Mouse (Mus musculus): ENCODE measurements at regions not wholly inside any gene's neighbourhood (a gene's known extent, or its start where the extent isn't known, plus 50 kb on each side); places are given as distances from the start of the nearest gene placed in this dataset.

DNA sequence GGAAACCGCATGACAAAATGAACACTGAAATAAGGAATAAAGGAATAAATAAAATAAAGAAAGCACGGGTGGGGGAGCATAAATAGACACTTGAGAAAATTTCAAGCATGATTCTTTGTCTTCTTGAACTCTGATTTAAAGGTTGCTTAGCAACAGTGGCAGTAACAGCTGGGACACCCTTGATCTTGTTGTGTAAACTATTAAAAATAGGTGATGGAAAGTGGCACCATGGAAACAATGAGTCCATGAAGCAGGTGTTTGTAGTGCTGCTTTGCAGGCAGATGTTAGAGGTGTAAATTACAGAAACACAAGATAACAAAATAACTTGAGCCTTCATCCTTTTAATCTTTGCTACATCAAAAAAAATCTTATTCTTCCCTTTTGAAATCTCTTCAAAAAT lies 688.2 kb upstream of the Gje1 start:
- Histone ChIP-seq H3K4me3 (ENCODE audit: insufficient read depth, poor library complexity, severe bottlenecking) (no peak overlapping the region), H3K27me3 (ENCODE audit: control insufficient read depth, insufficient read depth, insufficient read length) (no peaks in the 10 kb centered on the region), H3ac (ENCODE audit: control insufficient read depth, insufficient read length, low read depth) (no peak overlapping the region), H3K79me3 (ENCODE audit: low read depth) (no peaks in the 10 kb centered on the region), H3K79me2 (ENCODE audit: control insufficient read depth, insufficient read depth) (no peaks in the 10 kb centered on the region), H3K36me3 (ENCODE audit: control insufficient read depth, insufficient read depth) (no peaks in the 10 kb centered on the region)
- TF ChIP-seq CEBPB (IDR thresholded peaks at IDR 0.05; ENCODE audit: low read depth) (no peak), CTCF (IDR thresholded peaks at IDR 0.05; ENCODE audit: control insufficient read depth, insufficient read depth, insufficient read length) (no peak), MYOG (IDR thresholded peaks at IDR 0.05; ENCODE audit: control insufficient read depth, extremely low read depth, insufficient read length) (no peak), MAX (IDR thresholded peaks at IDR 0.05) (no peak), MYOD1 (IDR thresholded peaks at IDR 0.05; ENCODE audit: control insufficient read depth, insufficient read length, low read depth) (no peak), USF1 (IDR thresholded peaks at IDR 0.05; ENCODE audit: low read depth) (no peak), FOSL1 (IDR thresholded peaks at IDR 0.05; ENCODE audit: insufficient read depth, low read length, poor library complexity, severe bottlenecking) (no peak)

GRCm38 (mm10) chr10:15405706-15406105 lies 687.7 kb upstream of the Gje1 start:
- Histone ChIP-seq H3K79me2 (ENCODE audit: control insufficient read depth, insufficient read depth) (no peaks in the 10 kb centered on the region), H3K36me3 (ENCODE audit: control insufficient read depth, insufficient read depth) (no peaks in the 10 kb centered on the region), H3K79me3 (ENCODE audit: low read depth) (no peaks in the 10 kb centered on the region), H3ac (ENCODE audit: control insufficient read depth, insufficient read length, low read depth) (no peak overlapping the region), H3K4me3 (ENCODE audit: insufficient read depth, poor library complexity, severe bottlenecking) (no peak overlapping the region), H3K27me3 (ENCODE audit: control insufficient read depth, insufficient read depth, insufficient read length) (no peaks in the 10 kb centered on the region)
- TF ChIP-seq MAX (IDR thresholded peaks at IDR 0.05): no peak
- no peak for TF ChIP-seq MYOG (IDR thresholded peaks at IDR 0.05; ENCODE audit: control insufficient read depth, extremely low read depth, insufficient read length)
- no peak for TF ChIP-seq CTCF (IDR thresholded peaks at IDR 0.05; ENCODE audit: control insufficient read depth, insufficient read depth, insufficient read length)
- no peak for TF ChIP-seq USF1 (IDR thresholded peaks at IDR 0.05; ENCODE audit: low read depth)
- TF ChIP-seq MYOD1 (IDR thresholded peaks at IDR 0.05; ENCODE audit: control insufficient read depth, insufficient read length, low read depth): no peak
- no peak for TF ChIP-seq CEBPB (IDR thresholded peaks at IDR 0.05; ENCODE audit: low read depth)
- TF ChIP-seq FOSL1 (IDR thresholded peaks at IDR 0.05; ENCODE audit: insufficient read depth, low read length, poor library complexity, severe bottlenecking): no peak

GRCm38 (mm10) chr10:15399964-15400363 lies 682.0 kb upstream of the Gje1 start:
- H3K79me3 ChIP-seq (ENCODE audit: low read depth): no peaks in the 10 kb centered on the region
- TF ChIP-seq CEBPB (IDR thresholded peaks at IDR 0.05; ENCODE audit: low read depth) (no peak), USF1 (IDR thresholded peaks at IDR 0.05; ENCODE audit: low read depth) (no peak)
- no peak overlapping the region for H3K4me3 ChIP-seq (ENCODE audit: insufficient read depth, poor library complexity, severe bottlenecking)
- H3K79me2 ChIP-seq (ENCODE audit: control insufficient read depth, insufficient read depth): no peaks in the 10 kb centered on the region
- no peaks in the 10 kb centered on the region for H3K27me3 ChIP-seq (ENCODE audit: control insufficient read depth, insufficient read depth, insufficient read length)
- H3K36me3 ChIP-seq (ENCODE audit: control insufficient read depth, insufficient read depth): no peaks in the 10 kb centered on the region
- H3ac ChIP-seq (ENCODE audit: control insufficient read depth, insufficient read length, low read depth): no peak overlapping the region

DNA sequence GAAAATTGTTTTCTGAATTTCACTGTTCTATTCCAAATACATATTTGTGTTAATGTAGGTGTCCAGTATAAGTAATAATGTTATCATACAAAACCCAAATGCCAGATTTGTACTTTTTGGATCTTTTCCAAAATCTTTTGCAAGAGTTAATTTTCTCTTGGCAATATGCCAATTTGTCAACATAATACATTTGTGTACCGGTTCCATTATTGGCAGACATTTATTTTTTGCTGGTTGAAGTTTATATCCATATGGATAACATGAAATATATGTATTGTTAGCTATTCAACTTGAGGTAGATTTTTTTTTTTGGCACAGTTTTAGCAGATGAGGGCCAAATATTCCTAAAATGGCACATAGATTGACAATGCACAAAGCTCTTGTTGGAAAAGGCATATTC lies 679.1 kb upstream of the Gje1 start:
- peak; percentile 33 for TF ChIP-seq CEBPB (IDR thresholded peaks at IDR 0.05; ENCODE audit: low read depth)
- no peak for TF ChIP-seq USF1 (IDR thresholded peaks at IDR 0.05; ENCODE audit: low read depth)
- H3ac ChIP-seq (ENCODE audit: control insufficient read depth, insufficient read length, low read depth): no peak overlapping the region
- no peaks in the 10 kb centered on the region for H3K79me3 ChIP-seq (ENCODE audit: low read depth)

DNA sequence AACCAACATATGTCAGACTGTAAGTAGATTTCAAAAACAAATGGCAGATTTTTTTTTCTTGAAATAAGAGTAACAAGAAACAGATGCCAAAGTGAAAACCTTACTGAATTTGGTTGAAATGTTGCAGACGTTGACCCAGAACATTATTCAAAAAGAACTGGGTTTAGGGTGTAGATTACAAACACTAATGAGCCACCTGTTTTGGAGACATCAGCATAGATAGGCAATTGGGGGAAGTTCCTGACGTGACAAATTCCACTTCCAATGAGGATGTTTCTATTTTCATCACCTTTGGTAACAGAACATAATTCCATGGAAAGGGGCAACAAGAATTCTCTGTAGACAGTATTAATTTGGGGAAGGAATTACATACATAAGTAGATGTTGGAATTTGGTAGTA lies 677.3 kb upstream of the Gje1 start:
- no peaks in the 10 kb centered on the region for H3K27me3 ChIP-seq (ENCODE audit: control insufficient read depth, insufficient read depth, insufficient read length)
- TF ChIP-seq MYOD1 (IDR thresholded peaks at IDR 0.05; ENCODE audit: control insufficient read depth, insufficient read length, low read depth): no peak
- no peak for TF ChIP-seq CTCF (IDR thresholded peaks at IDR 0.05; ENCODE audit: control insufficient read depth, insufficient read depth, insufficient read length)
- no peak for TF ChIP-seq USF1 (IDR thresholded peaks at IDR 0.05; ENCODE audit: low read depth)
- TF ChIP-seq MYOG (IDR thresholded peaks at IDR 0.05; ENCODE audit: control insufficient read depth, extremely low read depth, insufficient read length): no peak
- TF ChIP-seq FOSL1 (IDR thresholded peaks at IDR 0.05; ENCODE audit: insufficient read depth, low read length, poor library complexity, severe bottlenecking): no peak
- no peak for TF ChIP-seq MAX (IDR thresholded peaks at IDR 0.05)
- no peak for TF ChIP-seq CEBPB (IDR thresholded peaks at IDR 0.05; ENCODE audit: low read depth)
- no peak overlapping the region for H3K4me3 ChIP-seq (ENCODE audit: insufficient read depth, poor library complexity, severe bottlenecking)

More for the DNA sequence above, 679.1 kb upstream of the Gje1 start:
- Histone ChIP-seq H3K4me3 (ENCODE audit: insufficient read depth, poor library complexity, severe bottlenecking) (no peak overlapping the region), H3K79me2 (ENCODE audit: control insufficient read depth, insufficient read depth) (no peaks in the 10 kb centered on the region), H3K27me3 (ENCODE audit: control insufficient read depth, insufficient read depth, insufficient read length) (no peaks in the 10 kb centered on the region), H3K36me3 (ENCODE audit: control insufficient read depth, insufficient read depth) (no peaks in the 10 kb centered on the region)

GRCm38 (mm10) chr10:15392027-15392816 lies 674.2 kb upstream of the Gje1 start:
- no peak overlapping the region for H3K4me3 ChIP-seq (ENCODE audit: insufficient read depth, poor library complexity, severe bottlenecking)
- no peaks in the 10 kb centered on the region for H3K36me3 ChIP-seq (ENCODE audit: control insufficient read depth, insufficient read depth)
- TF ChIP-seq CTCF (IDR thresholded peaks at IDR 0.05; ENCODE audit: control insufficient read depth, insufficient read depth, insufficient read length) (no peak), MYOD1 (IDR thresholded peaks at IDR 0.05; ENCODE audit: control insufficient read depth, insufficient read length, low read depth) (peak; percentile 61)
- H3K79me3 ChIP-seq (ENCODE audit: low read depth): no peaks in the 10 kb centered on the region
- H3ac ChIP-seq (ENCODE audit: control insufficient read depth, insufficient read length, low read depth): no peak overlapping the region
- no peaks in the 10 kb centered on the region for H3K27me3 ChIP-seq (ENCODE audit: control insufficient read depth, insufficient read depth, insufficient read length)
- no peaks in the 10 kb centered on the region for H3K79me2 ChIP-seq (ENCODE audit: control insufficient read depth, insufficient read depth)

More for the DNA sequence above, 677.3 kb upstream of the Gje1 start:
- no peak overlapping the region for H3ac ChIP-seq (ENCODE audit: control insufficient read depth, insufficient read length, low read depth)
- no peaks in the 10 kb centered on the region for H3K79me3 ChIP-seq (ENCODE audit: low read depth)
- H3K36me3 ChIP-seq (ENCODE audit: control insufficient read depth, insufficient read depth): no peaks in the 10 kb centered on the region
- no peaks in the 10 kb centered on the region for H3K79me2 ChIP-seq (ENCODE audit: control insufficient read depth, insufficient read depth)
